Mouse (Mus musculus): ENCODE measurements at regions not wholly inside any gene's neighbourhood (a gene's known extent, or its start where the extent isn't known, plus 50 kb on each side); places are given as distances from the start of the nearest gene placed in this dataset.

- DNase-seq (ENCODE audit: low spot score) = no peak
Measured at GRCm38 (mm10) chr4:81841642-81842494, 399.3 kb upstream of the Mpdz start.

DNA sequence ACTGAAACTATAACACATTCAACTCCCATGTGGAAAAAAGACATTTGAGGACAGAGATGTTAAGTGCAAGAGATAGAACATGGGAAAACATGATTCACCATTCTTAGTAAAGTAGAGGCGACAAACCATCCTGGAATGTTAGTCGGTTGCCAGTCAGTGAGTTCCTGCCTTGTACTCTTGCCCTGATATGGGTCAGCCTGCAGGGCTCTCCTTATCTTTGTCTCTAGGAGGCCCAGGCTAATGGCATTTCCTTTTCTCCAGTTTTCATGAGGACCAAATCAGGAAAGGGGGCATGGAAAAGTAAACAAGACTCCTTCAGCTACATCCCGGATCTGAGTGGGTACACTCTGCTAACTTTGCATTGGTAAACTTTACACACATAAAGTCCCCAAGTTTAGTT, 387.4 kb upstream of the Mpdz start:
- DNase-seq (ENCODE audit: low spot score) = no peak

DNA sequence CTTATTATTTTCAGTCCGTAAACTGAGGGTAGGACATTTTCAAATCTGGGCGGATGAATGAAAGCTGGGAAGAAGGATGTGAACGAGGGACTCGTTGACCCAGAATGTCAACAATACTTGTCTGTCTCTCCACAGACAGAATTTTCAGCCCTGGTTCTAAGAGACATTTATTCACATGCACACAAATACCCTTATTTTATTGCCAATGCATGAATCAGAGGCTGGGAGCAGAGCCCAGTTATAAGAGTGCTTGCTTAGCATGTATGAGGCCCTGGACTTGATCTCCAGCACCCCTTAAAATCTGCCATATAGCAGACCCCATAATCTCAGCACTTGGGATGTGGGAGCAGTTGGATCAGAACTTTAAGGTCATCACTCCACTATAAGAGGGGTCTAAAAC, 384.8 kb upstream of the Mpdz start:
- no peak for DNase-seq (ENCODE audit: low spot score)

DNA sequence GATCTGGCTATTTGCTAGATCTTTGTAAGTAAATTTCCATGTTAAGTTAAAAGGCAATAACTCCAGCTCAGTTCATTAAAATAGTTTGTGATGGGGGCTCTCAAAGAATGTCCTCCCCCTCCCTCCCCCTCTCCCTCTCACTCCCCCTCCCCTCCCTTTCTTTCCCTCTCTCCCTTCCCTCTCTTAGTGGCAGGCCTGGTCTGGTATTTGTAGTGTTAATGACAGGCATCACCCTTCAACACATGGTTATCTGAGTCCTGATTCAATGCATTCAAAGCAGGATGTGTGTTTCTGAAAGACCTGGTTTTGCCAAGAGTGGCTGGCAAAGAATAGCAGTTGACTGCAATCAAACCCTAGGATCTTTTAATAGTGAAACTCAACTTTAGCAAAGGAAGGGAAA, 383.4 kb upstream of the Mpdz start:
- no peak for DNase-seq (ENCODE audit: low spot score)

- DNase-seq (ENCODE audit: low spot score) = no peak
Measured at GRCm38 (mm10) chr4:81823566-81823965, 381.0 kb upstream of the Mpdz start.

GRCm38 (mm10) chr4:81789274-81789673, 346.7 kb upstream of the Mpdz start:
- no peak for DNase-seq (ENCODE audit: low spot score)

DNA sequence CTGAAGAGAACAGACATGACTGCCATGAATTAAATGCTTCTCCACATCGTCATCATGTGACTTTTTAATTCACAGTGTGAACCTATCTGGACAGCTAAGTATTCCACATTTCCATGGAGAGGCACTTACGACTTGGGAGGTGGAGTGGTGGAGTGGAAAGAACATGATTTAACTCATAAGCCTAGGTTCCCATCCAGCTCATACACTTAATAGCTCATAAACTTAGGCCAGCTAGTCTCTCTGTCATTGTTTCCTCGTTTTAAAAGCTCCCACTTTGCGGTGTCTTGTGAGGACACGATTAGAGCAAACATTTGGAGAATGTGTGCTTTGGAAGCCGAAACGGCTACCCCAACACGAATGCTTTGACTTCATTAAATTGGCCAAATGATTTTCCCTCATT, 346.0 kb upstream of the Mpdz start:
- no peak for DNase-seq (ENCODE audit: low spot score)

DNA sequence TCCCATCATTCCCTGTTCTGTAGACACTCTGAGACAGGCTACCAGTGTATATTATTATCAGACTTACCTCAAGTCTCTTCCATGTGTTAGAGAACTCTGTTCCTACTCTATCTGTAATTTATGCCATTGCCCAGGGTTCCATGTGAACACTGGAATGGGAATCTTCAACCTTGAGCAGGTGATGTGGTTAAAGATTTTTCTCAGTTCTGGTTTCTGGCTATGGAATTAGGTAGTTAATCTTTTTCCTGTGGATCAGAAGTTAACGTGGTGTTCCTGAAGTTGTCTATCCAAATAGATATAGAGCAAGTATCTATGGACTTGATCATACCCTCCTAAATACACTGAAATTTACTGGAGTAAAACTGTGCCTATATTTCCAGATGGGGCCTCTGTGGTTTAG, 339.4 kb upstream of the Mpdz start:
- DNase-seq (ENCODE audit: low spot score) = no peak

GRCm38 (mm10) chr4:81766705-81767104, 324.1 kb upstream of the Mpdz start:
- DNase-seq (ENCODE audit: low spot score) = no peak

- DNase-seq (ENCODE audit: low spot score) = no peak
Measured at GRCm38 (mm10) chr4:81764026-81764867, 321.6 kb upstream of the Mpdz start.

- no peak for DNase-seq (ENCODE audit: low spot score)
Measured at GRCm38 (mm10) chr4:81763311-81764025, 320.9 kb upstream of the Mpdz start.

- DNase-seq (ENCODE audit: low spot score) = no peak
Measured at GRCm38 (mm10) chr4:81762592-81763229, 320.1 kb upstream of the Mpdz start.

GRCm38 (mm10) chr4:81757905-81758304, 315.3 kb upstream of the Mpdz start:
- no peak for DNase-seq (ENCODE audit: low spot score)

DNA sequence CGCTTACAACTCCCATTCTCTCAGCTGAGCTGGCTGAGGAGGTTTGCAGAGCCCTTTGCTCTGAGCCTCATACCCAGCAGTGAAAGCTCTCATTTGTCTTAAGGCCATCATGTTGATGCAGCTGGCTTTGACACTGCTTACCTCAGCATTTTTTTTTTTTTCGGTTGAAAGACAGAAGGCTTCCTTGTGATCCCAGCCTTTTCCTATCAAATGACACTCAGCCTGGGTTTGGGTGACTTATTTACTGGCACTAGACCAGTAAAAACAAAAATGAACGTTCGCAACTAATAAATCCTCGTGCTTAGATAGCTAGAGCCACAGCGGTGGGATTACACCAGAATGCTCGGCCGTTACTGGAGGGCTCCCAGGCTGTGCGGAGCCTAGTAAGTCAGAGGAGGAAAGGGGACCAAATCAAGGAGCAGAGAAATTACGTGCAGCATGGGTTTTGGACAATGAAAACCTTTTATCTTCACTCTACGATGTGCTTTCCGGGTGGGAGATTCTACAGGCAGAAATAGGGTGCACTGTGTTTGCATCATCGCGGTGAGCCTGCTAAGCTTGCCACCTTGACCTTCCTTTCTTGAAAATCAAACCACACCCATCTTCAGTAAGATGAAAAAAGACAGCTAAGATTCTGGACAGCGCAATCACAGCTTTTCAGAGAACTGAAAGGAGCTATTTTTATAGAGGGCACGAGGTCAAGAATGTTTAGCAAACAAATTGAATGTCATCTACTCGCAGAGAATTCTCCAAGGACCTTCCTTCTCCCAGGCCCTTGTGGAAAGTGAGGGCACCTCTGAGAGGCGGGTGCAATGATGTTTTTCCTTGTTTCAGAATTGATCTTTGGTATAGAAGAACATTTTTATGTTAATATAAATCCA, 302.3 kb upstream of the Mpdz start:
- no peak for DNase-seq (ENCODE audit: low spot score)

DNA sequence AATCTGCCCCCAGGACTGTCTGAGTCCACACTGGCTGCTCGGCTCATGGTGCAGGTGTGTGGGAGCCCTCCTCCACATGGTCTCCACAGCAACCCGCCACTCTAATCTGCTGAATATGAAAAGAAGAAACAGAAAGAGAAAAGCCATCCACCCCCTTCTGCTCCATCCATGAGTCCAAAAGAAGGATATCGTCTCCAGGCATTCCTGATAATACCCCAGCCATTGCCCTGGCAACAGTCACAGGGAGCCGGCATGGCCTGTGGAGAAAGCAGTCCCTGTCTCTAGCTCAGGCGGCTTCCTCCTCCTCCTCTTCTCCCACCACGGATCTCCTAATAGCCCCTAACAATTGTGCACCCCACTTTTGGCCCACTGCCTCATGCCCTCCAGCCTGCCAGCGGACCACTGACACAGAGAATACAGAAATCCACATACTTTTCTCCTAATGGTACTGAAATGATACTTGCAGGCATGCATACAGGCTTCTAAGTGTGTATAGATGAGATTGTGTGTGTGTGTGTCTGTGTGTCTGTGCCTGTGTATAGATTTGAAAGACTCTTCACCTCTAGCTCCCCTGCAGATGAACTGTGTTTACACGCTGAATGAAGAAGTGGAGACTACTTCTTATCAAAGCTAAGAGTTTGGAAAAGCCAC, 301.5 kb upstream of the Mpdz start:
- no peak for DNase-seq (ENCODE audit: low spot score)

- DNase-seq (ENCODE audit: low spot score) = no peak
Measured at GRCm38 (mm10) chr4:81742536-81743459, 300.2 kb upstream of the Mpdz start.

- no peak for DNase-seq (ENCODE audit: low spot score)
Measured at GRCm38 (mm10) chr4:81734391-81734790, 291.8 kb upstream of the Mpdz start.

GRCm38 (mm10) chr4:81730386-81730785, 287.8 kb upstream of the Mpdz start:
- no peak for DNase-seq (ENCODE audit: low spot score)

- DNase-seq (ENCODE audit: low spot score) = no peak
Measured at GRCm38 (mm10) chr4:81728961-81729360, 286.3 kb upstream of the Mpdz start.
